Mouse (Mus musculus): ENCODE data around the gene Phactr4. TPM values are rescaled to one million over a fixed set of nuclear protein-coding genes. Genes with fewer than 3 reads are reported as not detected.
A peak's percentile ranks its signal among the peaks of the same experiment; 100 is the strongest.

Phactr4 gene
- polyA plus RNA-seq, 1 experiment from 2014 or later: 24.3 TPM

GRCm38 (mm10) chr4:132328391-132328982 lies 93.8 kb downstream of the Phactr4 start:
- ATAC-seq (replicated peaks; ENCODE audit: low FRiP score, low read depth): no peak
- no peak for TF ChIP-seq CTCF (IDR thresholded peaks at IDR 0.05; ENCODE audit: low read depth)

GRCm38 (mm10) chr4:132326481-132326880 lies 95.8 kb downstream of the Phactr4 start:
- 69% methylated on average over 5 of the region's 5 CpGs for WGBS
- peaks cover 29% of the 10 kb centered on the region for H3K36me3 ChIP-seq (ENCODE audit: insufficient read depth, low read length)
- TF ChIP-seq CTCF (IDR thresholded peaks at IDR 0.05; ENCODE audit: low read depth): no peak

More at GRCm38 (mm10) chr4:132328391-132328982, 93.8 kb downstream of the Phactr4 start:
- H3K27me3 ChIP-seq (ENCODE audit: insufficient read depth, low read length): no peaks in the 10 kb centered on the region
- H3K4me3 ChIP-seq (replicated peaks; ENCODE audit: low read depth, low read length): peak overlapping the region; percentile 63
- peak overlapping the region; percentile 80 for H3K9ac ChIP-seq (ENCODE audit: low read depth, low read length)
- H3K27ac ChIP-seq: peak overlapping the region; percentile 91; the same call in 1 of the 2 replicates
- no peak for DNase-seq (ENCODE audit: low spot score)
- H3K9me3 ChIP-seq (replicated peaks; ENCODE audit: low read length): no peaks in the 10 kb centered on the region
- peaks cover 27% of the 10 kb centered on the region for H3K36me3 ChIP-seq (ENCODE audit: insufficient read depth, low read length)
- H3K4me1 ChIP-seq (replicated peaks; ENCODE audit: insufficient read depth, low read length): peaks cover 8% of the 10 kb centered on the region
- peak overlapping the region; percentile 72 for H3K4me2 ChIP-seq (ENCODE audit: low read length)
- WGBS: 52% methylated on average over 14 of the region's 14 CpGs

GRCm38 (mm10) chr4:132315711-132316110 lies 106.6 kb downstream of the Phactr4 start:
- Histone ChIP-seq H3K9ac (ENCODE audit: low read depth, low read length) (no peak overlapping the region), H3K4me2 (ENCODE audit: low read length) (no peak overlapping the region), H3K36me3 (ENCODE audit: insufficient read depth, low read length) (peaks cover 50% of the 10 kb centered on the region), H3K4me1 (replicated peaks; ENCODE audit: insufficient read depth, low read length) (no peaks in the 10 kb centered on the region), H3K9me3 (replicated peaks; ENCODE audit: low read length) (no peaks in the 10 kb centered on the region), H3K27me3 (ENCODE audit: insufficient read depth, low read length) (no peaks in the 10 kb centered on the region), H3K4me3 (replicated peaks; ENCODE audit: low read depth, low read length) (no peak overlapping the region), H3K27ac (no peak overlapping the region; the same call in 1 of the 2 replicates)
- ATAC-seq (replicated peaks; ENCODE audit: low FRiP score, low read depth) (no peak), DNase-seq (ENCODE audit: low spot score) (no peak)
- no peak for TF ChIP-seq CTCF (IDR thresholded peaks at IDR 0.05; ENCODE audit: low read depth)
- WGBS: 77% methylated on average over 8 of the region's 8 CpGs

More at GRCm38 (mm10) chr4:132326481-132326880, 95.8 kb downstream of the Phactr4 start:
- Histone ChIP-seq H3K4me2 (ENCODE audit: low read length) (no peak overlapping the region), H3K4me3 (replicated peaks; ENCODE audit: low read depth, low read length) (no peak overlapping the region), H3K9me3 (replicated peaks; ENCODE audit: low read length) (no peaks in the 10 kb centered on the region), H3K4me1 (replicated peaks; ENCODE audit: insufficient read depth, low read length) (peaks cover 8% of the 10 kb centered on the region), H3K9ac (ENCODE audit: low read depth, low read length) (no peak overlapping the region), H3K27me3 (ENCODE audit: insufficient read depth, low read length) (no peaks in the 10 kb centered on the region), H3K27ac (no peak overlapping the region)
- DNase-seq (ENCODE audit: low spot score) (no peak), ATAC-seq (replicated peaks; ENCODE audit: low FRiP score, low read depth) (no peak)

DNA sequence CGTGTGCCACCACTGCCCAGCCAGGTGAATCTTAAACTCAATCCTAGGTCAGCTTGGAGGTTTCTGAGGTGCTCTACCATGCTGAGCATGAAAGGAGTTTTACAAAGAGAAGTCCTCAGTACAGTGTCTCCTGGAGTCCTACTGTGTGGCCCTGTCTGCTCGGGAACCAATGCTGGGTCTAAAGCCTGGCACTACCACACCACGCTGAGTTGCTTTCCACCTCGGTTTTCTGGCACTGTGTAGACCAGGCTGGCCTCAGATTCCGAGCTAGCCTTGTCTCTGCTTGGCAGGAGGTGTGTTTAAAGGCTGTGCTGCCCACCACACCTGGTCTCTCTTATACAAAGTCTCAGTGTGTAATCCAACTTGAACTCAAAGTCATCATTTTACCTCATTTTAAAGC lies 109.7 kb downstream of the Phactr4 start:
- 85% methylated on average over 5 of the region's 5 CpGs for WGBS
- peaks cover 5% of the 10 kb centered on the region for H3K4me1 ChIP-seq (replicated peaks; ENCODE audit: insufficient read depth, low read length)
- H3K36me3 ChIP-seq (ENCODE audit: insufficient read depth, low read length): peaks cover 29% of the 10 kb centered on the region
- no peak overlapping the region for H3K4me2 ChIP-seq (ENCODE audit: low read length)
- H3K4me3 ChIP-seq (replicated peaks; ENCODE audit: low read depth, low read length): no peak overlapping the region
- no peaks in the 10 kb centered on the region for H3K9me3 ChIP-seq (replicated peaks; ENCODE audit: low read length)
- no peak overlapping the region for H3K27ac ChIP-seq
- no peak overlapping the region for H3K9ac ChIP-seq (ENCODE audit: low read depth, low read length)
- no peak for TF ChIP-seq CTCF (IDR thresholded peaks at IDR 0.05; ENCODE audit: low read depth)
- ATAC-seq (replicated peaks; ENCODE audit: low FRiP score, low read depth): no peak
- no peaks in the 10 kb centered on the region for H3K27me3 ChIP-seq (ENCODE audit: insufficient read depth, low read length)
- no peak for DNase-seq (ENCODE audit: low spot score)

GRCm38 (mm10) chr4:132311801-132312200 lies 110.5 kb downstream of the Phactr4 start:
- Histone ChIP-seq H3K36me3 (ENCODE audit: insufficient read depth, low read length) (peaks cover 28% of the 10 kb centered on the region), H3K4me1 (replicated peaks; ENCODE audit: insufficient read depth, low read length) (peaks cover 5% of the 10 kb centered on the region), H3K9me3 (replicated peaks; ENCODE audit: low read length) (no peaks in the 10 kb centered on the region), H3K4me2 (ENCODE audit: low read length) (no peak overlapping the region), H3K4me3 (replicated peaks; ENCODE audit: low read depth, low read length) (no peak overlapping the region), H3K27me3 (ENCODE audit: insufficient read depth, low read length) (no peaks in the 10 kb centered on the region), H3K9ac (ENCODE audit: low read depth, low read length) (no peak overlapping the region), H3K27ac (no peak overlapping the region)
- TF ChIP-seq CTCF (IDR thresholded peaks at IDR 0.05; ENCODE audit: low read depth): no peak
- 43% methylated on average over 3 of the region's 3 CpGs for WGBS
- ATAC-seq (replicated peaks; ENCODE audit: low FRiP score, low read depth) (no peak), DNase-seq (ENCODE audit: low spot score) (no peak)

DNA sequence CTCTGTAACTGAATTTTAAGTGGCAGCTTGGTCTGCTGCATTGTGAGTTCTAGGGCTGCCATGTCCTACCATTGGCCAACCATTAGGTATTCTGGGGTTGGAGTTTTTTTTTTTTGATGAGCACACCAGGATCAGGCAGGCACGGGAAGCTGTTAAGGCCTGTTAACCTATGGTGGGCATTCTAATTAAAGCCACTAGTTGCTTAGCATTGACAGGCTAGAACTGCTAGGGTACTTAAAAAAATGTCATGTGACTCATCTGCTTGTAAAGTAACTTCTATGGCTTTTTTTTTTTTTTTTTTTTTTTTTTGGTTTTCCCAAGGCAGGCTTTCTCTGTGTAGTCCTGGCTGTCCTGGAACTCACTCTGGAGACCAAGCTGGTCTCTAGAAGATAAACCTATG lies 111.1 kb downstream of the Phactr4 start:
- no peaks in the 10 kb centered on the region for H3K27me3 ChIP-seq (ENCODE audit: insufficient read depth, low read length)
- no peak overlapping the region for H3K27ac ChIP-seq
- H3K9me3 ChIP-seq (replicated peaks; ENCODE audit: low read length): no peaks in the 10 kb centered on the region
- peaks cover 24% of the 10 kb centered on the region for H3K36me3 ChIP-seq (ENCODE audit: insufficient read depth, low read length)
- WGBS: 52% methylated on average over 1 of the region's 1 CpGs
- H3K4me2 ChIP-seq (ENCODE audit: low read length): no peak overlapping the region
- no peak overlapping the region for H3K9ac ChIP-seq (ENCODE audit: low read depth, low read length)
- TF ChIP-seq CTCF (IDR thresholded peaks at IDR 0.05; ENCODE audit: low read depth): no peak
- H3K4me1 ChIP-seq (replicated peaks; ENCODE audit: insufficient read depth, low read length): peaks cover 5% of the 10 kb centered on the region
- ATAC-seq (replicated peaks; ENCODE audit: low FRiP score, low read depth) (no peak), DNase-seq (ENCODE audit: low spot score) (no peak)
- H3K4me3 ChIP-seq (replicated peaks; ENCODE audit: low read depth, low read length): no peak overlapping the region
